Mouse (Mus musculus): ENCODE results near the gene Limk2.

Limk2 gene

DNA sequence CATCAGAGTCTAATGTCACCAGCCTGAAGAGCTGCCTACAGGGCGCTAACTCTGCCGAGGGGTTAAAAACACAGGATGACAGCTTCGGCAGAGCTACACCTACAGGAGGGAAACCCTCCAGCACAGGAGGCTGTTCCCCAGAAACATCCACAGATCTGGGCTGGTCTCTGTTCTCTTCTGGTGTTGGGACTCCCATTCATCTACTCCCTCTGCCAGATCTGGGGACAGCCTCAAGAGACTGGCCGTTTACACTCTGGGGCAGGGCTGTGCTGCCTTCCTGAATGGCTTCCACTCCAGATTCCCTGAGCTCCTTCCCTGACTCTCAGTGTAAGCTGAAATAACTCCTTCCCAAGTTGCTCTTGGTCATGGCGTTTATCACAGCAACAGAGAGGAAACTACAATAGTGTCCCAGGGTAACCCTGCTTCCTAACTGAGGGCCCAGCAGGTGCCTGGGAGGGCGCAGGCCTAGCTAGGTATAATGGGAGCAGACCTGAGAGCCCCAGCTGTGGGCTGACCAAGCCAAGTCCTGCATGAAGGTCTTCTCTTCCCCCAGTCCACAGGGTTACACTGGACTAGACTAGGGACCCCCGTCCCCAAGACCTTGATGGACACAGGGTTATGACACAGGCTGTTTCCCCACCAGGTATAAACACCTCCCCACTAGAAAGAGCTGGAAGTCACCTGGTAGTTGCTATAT, 37.2 kb downstream of the Limk2 start:
- DNase-seq (ENCODE audit: low spot score in 2 of 2), result no peak

GRCm38 (mm10) chr11:3370928-3371598, 37.9 kb downstream of the Limk2 start:
- peak; percentile 63 to 65 for DNase-seq (ENCODE audit: low spot score in 2 of 2)

DNA sequence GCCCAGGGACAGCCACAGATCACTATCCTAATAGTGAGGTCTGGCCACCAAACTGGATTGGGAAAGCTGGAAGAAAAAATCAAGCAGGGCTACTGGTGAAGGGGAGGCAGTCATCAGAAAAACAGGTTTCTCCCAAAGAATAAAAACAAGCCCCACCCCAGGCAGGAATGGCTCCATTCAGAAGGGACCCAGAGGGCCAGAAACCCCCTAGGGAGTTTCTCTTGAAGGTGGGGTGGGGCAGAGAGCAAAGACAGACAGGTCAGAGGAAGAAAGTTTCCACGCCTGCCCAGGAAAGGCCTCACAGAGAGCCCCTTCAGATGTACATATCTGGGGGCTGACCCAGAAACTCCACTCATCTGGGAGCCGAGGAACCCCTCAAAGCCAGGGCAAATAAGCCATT, 38.8 kb downstream of the Limk2 start:
- no peak for DNase-seq (ENCODE audit: low spot score in 2 of 2)

GRCm38 (mm10) chr11:3369449-3369848, 39.5 kb downstream of the Limk2 start:
- no peak for DNase-seq (ENCODE audit: low spot score in 2 of 2)

- no peak for DNase-seq (ENCODE audit: low spot score in 2 of 2)
Measured at GRCm38 (mm10) chr11:3368983-3369382, 40.0 kb downstream of the Limk2 start.

DNA sequence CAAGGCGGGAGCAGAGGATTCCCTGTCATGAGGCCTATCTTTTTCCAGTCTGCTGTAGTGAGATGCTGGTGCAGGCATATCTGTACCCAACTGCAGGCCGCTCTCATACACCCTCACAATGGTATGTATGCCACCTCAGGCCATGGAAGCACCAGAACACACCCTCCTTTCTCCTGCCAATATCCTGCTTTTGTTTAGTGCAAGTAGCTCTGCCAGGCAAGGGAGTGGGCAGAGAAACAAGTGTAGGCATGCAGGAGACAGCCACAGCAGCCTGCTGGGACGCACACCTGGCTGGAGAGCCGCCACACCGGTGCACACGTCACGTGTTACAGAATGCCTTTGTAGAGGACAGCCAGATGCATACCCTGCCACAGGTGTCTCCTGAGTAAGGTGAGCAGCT, 42.6 kb downstream of the Limk2 start:
- DNase-seq (ENCODE audit: low spot score in 2 of 2), result peak; percentile 51 to 60

GRCm38 (mm10) chr11:3362854-3363253, 46.1 kb downstream of the Limk2 start:
- no peak for DNase-seq (ENCODE audit: low spot score in 2 of 2)

DNA sequence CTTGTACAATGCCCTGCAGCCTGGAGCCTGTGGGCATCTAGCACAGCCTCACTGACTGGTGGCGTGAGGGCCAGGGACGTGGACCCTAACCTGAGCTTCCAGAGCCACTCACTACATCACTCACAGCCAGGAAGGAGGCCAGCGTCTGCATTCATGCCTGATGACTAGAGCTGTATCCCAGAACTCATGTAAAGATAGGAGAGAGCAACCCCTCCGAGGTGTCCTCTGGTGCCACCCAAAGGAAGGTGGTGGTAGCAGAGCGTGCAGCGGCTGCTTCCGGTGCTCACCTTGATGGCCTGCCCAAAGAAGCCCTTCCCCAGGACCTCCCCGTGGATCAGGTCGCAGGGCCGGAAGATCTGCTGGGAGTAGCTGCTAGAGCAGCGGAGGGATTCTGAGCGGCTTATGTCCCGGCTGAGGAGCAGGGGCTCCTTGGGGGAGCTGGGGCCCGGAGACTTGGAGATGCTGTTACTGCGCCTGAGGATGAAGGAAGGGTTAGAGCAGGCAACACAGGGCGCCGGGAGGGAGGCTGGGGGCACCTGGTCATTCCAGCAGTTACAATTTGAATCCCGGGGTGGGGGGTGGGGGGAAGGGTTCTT, 55.9 kb downstream of the Limk2 start:
- DNase-seq (ENCODE audit: low spot score in 2 of 2), result no peak

DNA sequence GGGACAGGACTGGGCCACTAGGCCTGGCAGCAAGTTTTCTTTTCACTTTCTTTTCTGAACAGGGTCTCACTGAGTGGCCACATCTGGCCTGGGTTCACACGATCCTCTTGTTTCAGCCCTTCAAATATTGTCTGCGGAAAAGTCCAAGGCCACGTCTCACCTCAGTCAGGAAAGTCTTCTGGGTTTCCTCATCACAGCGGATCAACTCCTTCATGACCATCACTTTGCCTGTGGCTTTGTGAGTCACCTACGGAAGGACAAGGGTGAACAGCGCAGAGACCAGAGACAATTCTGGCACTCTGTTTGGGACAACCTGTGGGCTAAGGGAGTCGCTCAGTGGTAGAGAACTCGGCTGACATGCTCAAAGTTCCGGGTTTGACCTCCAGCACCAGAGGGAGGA, 56.9 kb downstream of the Limk2 start:
- DNase-seq (ENCODE audit: low spot score in 2 of 2), result no peak

- no peak for DNase-seq (ENCODE audit: low spot score in 2 of 2)
Measured at GRCm38 (mm10) chr11:3349343-3349695, 59.7 kb downstream of the Limk2 start.

DNA sequence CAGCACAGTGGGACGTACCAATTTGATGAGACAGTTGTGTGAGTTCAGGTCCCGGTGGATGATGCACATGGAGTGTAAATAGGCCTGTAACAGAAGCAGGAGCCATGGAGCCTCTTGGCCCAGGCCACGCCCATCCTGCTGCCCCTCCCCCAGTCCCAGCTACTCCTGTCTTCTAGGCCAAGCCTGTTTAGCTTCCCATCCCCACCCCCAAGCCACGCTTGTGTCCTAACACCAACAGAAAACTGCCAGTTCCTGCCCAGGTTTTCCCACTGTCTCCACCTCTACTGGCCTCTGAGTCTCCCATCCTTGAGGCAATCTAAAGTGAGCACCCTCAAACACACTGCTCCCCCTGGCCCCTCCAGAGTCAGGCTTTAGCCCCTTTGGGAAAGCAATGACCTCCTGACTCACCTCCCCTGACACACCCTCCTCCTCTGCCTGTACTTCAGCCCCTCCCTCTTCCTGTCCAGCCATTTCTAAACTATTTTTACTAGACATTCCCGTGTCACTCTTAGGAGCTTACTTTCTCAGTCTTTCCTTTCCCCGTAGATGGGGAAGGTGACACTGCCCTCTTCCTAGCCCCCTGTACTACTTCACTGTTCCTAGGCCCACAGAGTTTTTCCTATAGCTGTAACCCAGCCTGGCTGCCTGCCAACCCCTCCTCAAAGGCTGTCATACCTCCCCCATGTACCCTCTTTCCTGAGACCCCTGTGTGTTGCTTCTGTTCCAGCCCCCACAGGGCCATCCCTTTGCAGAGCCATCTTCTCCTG, 60.2 kb downstream of the Limk2 start:
- peak in 1 of 2 experiments; percentile 44 for DNase-seq (ENCODE audit: low spot score in 2 of 2)

- no peak for DNase-seq (ENCODE audit: low spot score in 2 of 2)
Measured at GRCm38 (mm10) chr11:3347835-3348195, 61.2 kb downstream of the Limk2 start.

GRCm38 (mm10) chr11:3347091-3347834, 61.7 kb downstream of the Limk2 start:
- peak; percentile 77 for DNase-seq (ENCODE audit: low spot score in 2 of 2)

- DNase-seq (ENCODE audit: low spot score in 2 of 2), result no peak
Measured at GRCm38 (mm10) chr11:3346351-3346750, 62.6 kb downstream of the Limk2 start.

- DNase-seq (ENCODE audit: low spot score in 2 of 2), result no peak
Measured at GRCm38 (mm10) chr11:3344916-3345315, 64.1 kb downstream of the Limk2 start.

GRCm38 (mm10) chr11:3341476-3341875, 67.5 kb downstream of the Limk2 start:
- DNase-seq (ENCODE audit: low spot score in 2 of 2), result no peak

- DNase-seq (ENCODE audit: low spot score in 2 of 2), result no peak
Measured at GRCm38 (mm10) chr11:3337961-3338360, 71.0 kb downstream of the Limk2 start.

DNA sequence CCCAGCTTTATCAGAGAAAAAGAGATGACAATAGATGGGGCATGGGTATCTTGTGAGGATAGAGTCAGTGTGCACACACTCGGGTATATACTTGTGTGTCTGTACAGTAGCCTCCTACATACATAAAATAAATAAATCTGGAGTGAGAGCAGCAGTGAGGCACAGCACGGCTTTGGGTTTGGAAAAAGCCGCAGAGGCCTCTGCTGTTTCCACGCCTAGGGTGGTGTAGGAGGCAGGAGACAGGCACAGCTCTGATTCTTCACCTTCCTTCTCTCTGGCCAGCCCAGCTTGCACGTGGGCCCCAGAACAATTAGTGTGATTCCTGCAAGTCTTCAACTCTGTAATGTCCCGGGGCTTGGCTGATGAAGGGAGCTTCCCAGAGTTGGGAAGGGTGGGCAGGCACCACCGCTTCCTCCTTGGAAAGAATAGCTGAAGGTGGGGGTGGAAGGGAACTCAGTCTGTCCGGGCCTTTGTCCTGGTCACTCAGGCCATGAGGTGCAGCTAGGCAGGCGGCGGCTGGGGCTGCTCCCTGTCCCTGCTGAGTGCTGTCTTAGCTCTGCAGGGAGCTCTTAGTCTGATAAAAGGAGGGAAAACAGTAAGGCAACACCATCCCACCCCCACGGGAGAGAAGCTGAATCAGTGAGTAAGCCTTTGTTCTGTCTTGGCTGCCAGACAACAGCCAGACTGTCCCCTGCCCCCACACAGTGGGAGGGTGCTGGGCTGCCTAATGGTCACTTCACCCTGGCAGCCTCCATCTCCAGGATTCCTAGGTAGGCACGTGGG, 71.6 kb downstream of the Limk2 start:
- no peak for DNase-seq (ENCODE audit: low spot score in 2 of 2)

- DNase-seq (ENCODE audit: low spot score in 2 of 2), result no peak
Measured at GRCm38 (mm10) chr11:3336602-3337001, 72.4 kb downstream of the Limk2 start.

- DNase-seq (ENCODE audit: low spot score in 2 of 2), result no peak
Measured at GRCm38 (mm10) chr11:3335651-3336216, 73.3 kb downstream of the Limk2 start.
